Mouse (Mus musculus) intestine, postnatal 0 days (tissue): ENCODE results near the gene Ankrd61. TPM values are rescaled to one million over a fixed set of nuclear protein-coding genes. Genes with fewer than 3 reads are reported as not detected.

Source experiments
- ATAC-seq: fragments of 200-750 bp; cut with Nextera tagmentation; 2 replicates; pipeline ENCODE4 v1.8.0; 2017; ENCODE audit warnings: mild to moderate bottlenecking, moderate TSS enrichment, moderate library complexity
- H3K27ac ChIP-seq: fragments of 300-500 bp; sonication (generic); 2 replicates; pipeline ENCODE4 v1.5.1; 2014; ENCODE audit warnings: mild to moderate bottlenecking, low read depth, low read length, moderate library complexity
- H3K27me3 ChIP-seq: fragments of 300-500 bp; sonication (generic); replicated peaks from 2 replicates; pipeline ENCODE4 v1.6.1; 2014; ENCODE audit warnings: low read length, mixed read lengths; ENCODE audit not compliant: control insufficient read depth, insufficient read depth
- H3K36me3 ChIP-seq: fragments of 300-500 bp; sonication (generic); 2 replicates; pipeline ENCODE4 v1.6.1; 2014; ENCODE audit warnings: mild to moderate bottlenecking, moderate library complexity; ENCODE audit not compliant: control insufficient read depth, insufficient read depth
- H3K4me1 ChIP-seq: fragments of 300-500 bp; sonication (generic); replicated peaks from 2 replicates; pipeline ENCODE4 v1.6.1; 2014; ENCODE audit warnings: antibody characterized with exemption, low read length, mixed read lengths; ENCODE audit not compliant: control insufficient read depth, insufficient read depth
- H3K4me2 ChIP-seq: fragments of 300-500 bp; sonication (generic); replicated peaks from 2 replicates; pipeline ENCODE4 v1.6.1; 2014; ENCODE audit warnings: low read depth, mild to moderate bottlenecking, moderate library complexity
- H3K4me3 ChIP-seq: fragments of 300-500 bp; sonication (generic); 2 replicates; pipeline ENCODE4 v1.5.1; 2014; ENCODE audit warnings: low read depth, low read length
- H3K9ac ChIP-seq: fragments of 300-500 bp; sonication (generic); 2 replicates; pipeline ENCODE4 v1.6.1; 2014; ENCODE audit warnings: mild to moderate bottlenecking, low read depth, low read length
- H3K9me3 ChIP-seq: fragments of 300-500 bp; sonication (generic); 2 replicates; pipeline ENCODE4 v1.6.1; 2016; ENCODE audit warnings: mixed run types; ENCODE audit not compliant: control insufficient read depth
- CTCF ChIP-seq: sonication (generic); IDR thresholded peaks from 2 replicates; pipeline ENCODE4 v1.5.1; 2016; ENCODE audit warnings: low read depth, mild to moderate bottlenecking, control low read depth, antibody characterized with exemption, moderate library complexity
- WGBS: fragments of 180-500 bp; shearing (Covaris S2); extraction: QIAGEN DNeasy Blood & Tissue Kit; methylation state at CpG from one replicate; pipeline ENCODE4 v1.1.7; 2014; 5-methylcytosine and 5-hydroxymethylcytosine counted together
- polyA plus RNA-seq: library from polyadenylated mRNA; unstranded; fragments of >200 nt; fragmentation: Nextera tagmentation; extraction: Ambion mirVana; gene quantifications from 2 replicates; pipeline ENCODE4 v1.2.1, GENCODE M21; 2015

Gene Ankrd61
- polyA plus RNA-seq, 1 experiment from 2014 or later: not detected

- no peak overlapping the region for H3K9ac ChIP-seq
- no peaks in the 10 kb centered on the region for H3K27me3 ChIP-seq
- no peak for TF ChIP-seq CTCF
- no peak overlapping the region for H3K4me3 ChIP-seq
- no peaks in the 10 kb centered on the region for H3K4me1 ChIP-seq
- H3K9me3 ChIP-seq: no peaks in the 10 kb centered on the region
- H3K36me3 ChIP-seq: peaks cover 24% of the 10 kb centered on the region
- 0 out of 2 replicates have a peak, but pooled peaks have one; percentile 16 for ATAC-seq
- H3K27ac ChIP-seq: 0 out of 2 replicates have a peak overlapping the region, but pooled peaks have one; percentile 0
- 67% methylated on average over 3 of the region's 3 CpGs for WGBS
- no peak overlapping the region for H3K4me2 ChIP-seq
Measured at GRCm38 (mm10) chr5:143918120-143918519, 20.6 kb upstream of the Ankrd61 start.

- H3K4me1 ChIP-seq: no peaks in the 10 kb centered on the region
- no peaks in the 10 kb centered on the region for H3K27me3 ChIP-seq
- TF ChIP-seq CTCF: peak; percentile 85
- no peaks in the 10 kb centered on the region for H3K9me3 ChIP-seq
- no peak overlapping the region for H3K9ac ChIP-seq
- ATAC-seq: peak; percentile 57; the same call in 1 of the 2 replicates
- WGBS: 40% methylated on average over 5 of the region's 5 CpGs
- H3K27ac ChIP-seq: 0 out of 2 replicates have a peak overlapping the region, but pooled peaks have one; percentile 0
- no peak overlapping the region for H3K4me2 ChIP-seq
- no peak overlapping the region for H3K4me3 ChIP-seq
- peaks cover 18% of the 10 kb centered on the region for H3K36me3 ChIP-seq
Measured at GRCm38 (mm10) chr5:143917418-143917817, 19.9 kb upstream of the Ankrd61 start.

GRCm38 (mm10) chr5:143916221-143916620 is 18.7 kb upstream of the Ankrd61 start:
- H3K4me2 ChIP-seq: no peak overlapping the region
- no peak for TF ChIP-seq CTCF
- 88% methylated on average over 9 of the region's 9 CpGs for WGBS
- ATAC-seq: no peak
- no peaks in the 10 kb centered on the region for H3K9me3 ChIP-seq
- no peak overlapping the region for H3K9ac ChIP-seq
- no peak overlapping the region for H3K4me3 ChIP-seq
- H3K27me3 ChIP-seq: no peaks in the 10 kb centered on the region
- peaks cover 14% of the 10 kb centered on the region for H3K36me3 ChIP-seq
- no peak overlapping the region for H3K27ac ChIP-seq
- no peaks in the 10 kb centered on the region for H3K4me1 ChIP-seq

GRCm38 (mm10) chr5:143909417-143910400 is 12.2 kb upstream of the Ankrd61 start, which contains the start of the genes Aimp2 and Pms2:
Aimp2 (minus strand) TSS chr5:143909847.
Pms2 (plus strand) TSS chr5:143909964.
- Histone ChIP-seq H3K4me2 (peak within 1 kb of the TSS; percentile 90), H3K9me3 (no peaks in the 10 kb centered on the region), H3K4me3 (peak within 1 kb of the TSS; percentile 62), H3K27ac (peak within 1 kb of the TSS; percentile 82), H3K4me1 (no peaks in the 10 kb centered on the region; the same call in 1 of the 2 replicates), H3K9ac (peak within 1 kb of the TSS; percentile 65), H3K36me3 (peaks cover 8% of the 10 kb centered on the region), H3K27me3 (no peaks in the 10 kb centered on the region)
- ATAC-seq: peak; percentile 99
- under 1% methylated on average over 70 of the region's 70 CpGs for WGBS
- TF ChIP-seq CTCF: no peak

- peak overlapping the region; percentile 65 for H3K9ac ChIP-seq
- peak; percentile 0; the same call in 1 of the 2 replicates for ATAC-seq
- H3K4me2 ChIP-seq: peak overlapping the region; percentile 90
- H3K27me3 ChIP-seq: no peaks in the 10 kb centered on the region
- no peaks in the 10 kb centered on the region; the same call in 1 of the 2 replicates for H3K4me1 ChIP-seq
- TF ChIP-seq CTCF: no peak
- H3K27ac ChIP-seq: peak overlapping the region; percentile 82
- under 1% methylated on average over 9 of the region's 9 CpGs for WGBS
- peaks cover 16% of the 10 kb centered on the region for H3K36me3 ChIP-seq
- no peaks in the 10 kb centered on the region for H3K9me3 ChIP-seq
- peak overlapping the region; percentile 62 for H3K4me3 ChIP-seq
Measured at GRCm38 (mm10) chr5:143908926-143909325, 11.4 kb upstream of the Ankrd61 start.

GRCm38 (mm10) chr5:143906429-143906828 is 8.9 kb upstream of the Ankrd61 start:
- no peak for TF ChIP-seq CTCF
- WGBS: 89% methylated on average over 8 of the region's 8 CpGs
- H3K27ac ChIP-seq: no peak overlapping the region
- no peaks in the 10 kb centered on the region; the same call in 1 of the 2 replicates for H3K4me1 ChIP-seq
- H3K4me3 ChIP-seq: no peak overlapping the region
- ATAC-seq: no peak
- no peaks in the 10 kb centered on the region for H3K27me3 ChIP-seq
- H3K4me2 ChIP-seq: no peak overlapping the region
- H3K9me3 ChIP-seq: no peaks in the 10 kb centered on the region
- H3K9ac ChIP-seq: no peak overlapping the region
- peaks cover 41% of the 10 kb centered on the region for H3K36me3 ChIP-seq
